Mouse (Mus musculus) MEL (cell line): ENCODE results near the gene 4930563M21Rik. TPM values are rescaled to one million over a fixed set of nuclear protein-coding genes. Genes with fewer than 3 reads are reported as not detected.
"Not testable (repeated sequence)": the region's sequence is repeated elsewhere in the genome, so short reads cannot be mapped to it uniquely, and the experiment has no call there.

Experiments
- DNase-seq: peaks from one replicate; pipeline ENCODE4 v3.0.0; 2011; ENCODE audit warnings: low read depth, low spot score
- H3K27ac ChIP-seq: 2 replicates; pipeline ENCODE4 v1.5.1; 2012; ENCODE audit warnings: low read depth, mild to moderate bottlenecking, control low read depth, low read length, moderate library complexity; ENCODE audit not compliant: control insufficient read depth
- H3K27me3 ChIP-seq, 2 experiments: fragments of 150-350 bp in 1 of 2; sonication (generic) in 1 of 2; 2 replicates each; pipeline ENCODE4 v1.6.1; 2012; ENCODE audit warnings: low read length in 2 of 2, mild to moderate bottlenecking in 2 of 2, improper control_type of control experiment in 1 of 2, moderate library complexity in 1 of 2; ENCODE audit not compliant: insufficient read depth in 2 of 2, control insufficient read depth in 1 of 2
- H3K36me3 ChIP-seq, 2 experiments: 2 replicates each; pipeline ENCODE4 v1.6.1; 2012 to 2014; ENCODE audit warnings: low read length in 2 of 2, improper control_type of control experiment in 1 of 2, inconsistent platforms in 1 of 2, mild to moderate bottlenecking in 1 of 2; ENCODE audit not compliant: insufficient read depth in 2 of 2, control insufficient read depth in 1 of 2
- H3K4me1 ChIP-seq, 2 experiments: fragments of 150-350 bp in 1 of 2; sonication (generic) in 1 of 2; 2 replicates each; pipeline ENCODE4 v1.6.1; 2012; ENCODE audit warnings: low read length in 2 of 2, improper control_type of control experiment in 1 of 2, mild to moderate bottlenecking in 1 of 2; ENCODE audit not compliant: insufficient read depth in 2 of 2, control insufficient read depth in 1 of 2
- H3K4me3 ChIP-seq, 2 experiments: fragments of 150-350 bp in 1 of 2; sonication (generic) in 1 of 2; 2 replicates each; pipeline ENCODE4 v1.5.1; 2012; ENCODE audit warnings: low read depth in 2 of 2, low read length in 2 of 2, mild to moderate bottlenecking in 2 of 2, moderate library complexity in 2 of 2, control low read depth in 1 of 2, improper control_type of control experiment in 1 of 2; ENCODE audit not compliant: control insufficient read depth in 1 of 2, insufficient read depth in 1 of 2
- H3K79me2 ChIP-seq: 2 replicates; pipeline ENCODE4 v1.6.1; 2012; ENCODE audit warnings: mild to moderate bottlenecking, low read length, moderate library complexity; ENCODE audit not compliant: control insufficient read depth, poor library complexity, insufficient read depth
- H3K9ac ChIP-seq: 2 replicates; pipeline ENCODE4 v1.6.1; 2012; ENCODE audit warnings: low read depth, mild to moderate bottlenecking, control low read depth, low read length, moderate library complexity; ENCODE audit not compliant: control insufficient read depth, poor library complexity, severe bottlenecking
- H3K9me3 ChIP-seq: fragments of 150-350 bp; sonication (generic); replicated peaks from 2 replicates; pipeline ENCODE4 v1.6.1; 2012; ENCODE audit warnings: mild to moderate bottlenecking, low read length, improper control_type of control experiment, moderate library complexity; ENCODE audit not compliant: insufficient read depth
- BHLHE40 ChIP-seq: IDR thresholded peaks from 2 replicates; pipeline ENCODE4 v1.6.1; 2012; ENCODE audit warnings: low read depth, mild to moderate bottlenecking, inconsistent platforms, low read length, improper control_type of control experiment, borderline replicate concordance
- CTCF ChIP-seq, 3 experiments: IDR thresholded peaks in 2 of 3; conservative IDR thresholded peaks in 1 of 3; 2 replicates each; pipeline ENCODE4 v1.5.1; 2011 to 2012; ENCODE audit warnings: low read length in 3 of 3, low read depth in 2 of 3, mild to moderate bottlenecking in 2 of 3, improper control_type of control experiment in 1 of 3, inconsistent platforms in 1 of 3, mixed read lengths in 1 of 3, moderate library complexity in 1 of 3; ENCODE audit not compliant: control insufficient read depth in 1 of 3, insufficient read depth in 1 of 3, poor library complexity in 1 of 3, severe bottlenecking in 1 of 3
- ELF1 ChIP-seq: IDR thresholded peaks from 2 replicates; pipeline ENCODE4 v1.6.1; 2014; ENCODE audit warnings: low read depth, mild to moderate bottlenecking, inconsistent platforms, low read length, improper control_type of control experiment, moderate library complexity
- EP300 ChIP-seq, 2 experiments: IDR thresholded peaks; 2 replicates each; pipeline ENCODE4 v1.6.1; 2011; ENCODE audit warnings: improper control_type of control experiment in 2 of 2, low read length in 2 of 2, low read depth in 1 of 2, mild to moderate bottlenecking in 1 of 2
- ETS1 ChIP-seq: IDR thresholded peaks from 2 replicates; pipeline ENCODE4 v1.6.1; 2012; ENCODE audit warnings: low read depth, mild to moderate bottlenecking, inconsistent platforms, low read length, improper control_type of control experiment, moderate library complexity
- GABPA ChIP-seq: IDR thresholded peaks from 2 replicates; pipeline ENCODE4 v1.6.1; 2012; ENCODE audit warnings: low read depth, mild to moderate bottlenecking, inconsistent platforms, low read length, improper control_type of control experiment, moderate library complexity
- HCFC1 ChIP-seq: IDR thresholded peaks from 2 replicates; pipeline ENCODE4 v1.6.1; 2012; ENCODE audit warnings: low read depth, mild to moderate bottlenecking, inconsistent platforms, low read length, improper control_type of control experiment, moderate library complexity
- JUND ChIP-seq: IDR thresholded peaks from 2 replicates; pipeline ENCODE4 v1.6.1; 2011; ENCODE audit warnings: low read depth, mild to moderate bottlenecking, improper control_type of control experiment, low read length
- MAFK ChIP-seq: IDR thresholded peaks from 2 replicates; pipeline ENCODE4 v1.6.1; 2011; ENCODE audit warnings: low read depth, mild to moderate bottlenecking, low read length, improper control_type of control experiment, borderline replicate concordance
- MAZ ChIP-seq: IDR thresholded peaks from 2 replicates; pipeline ENCODE4 v1.6.1; 2012; ENCODE audit warnings: low read depth, mild to moderate bottlenecking, inconsistent platforms, low read length, improper control_type of control experiment
- MXI1 ChIP-seq: IDR thresholded peaks from 2 replicates; pipeline ENCODE4 v1.6.1; 2011; ENCODE audit warnings: mild to moderate bottlenecking, low read depth, low read length, improper control_type of control experiment
- MYB ChIP-seq: IDR thresholded peaks from 2 replicates; pipeline ENCODE4 v1.6.1; 2011; ENCODE audit warnings: mild to moderate bottlenecking, low read depth, low read length, improper control_type of control experiment
- NRF1 ChIP-seq: IDR thresholded peaks from 2 replicates; pipeline ENCODE4 v1.6.1; 2014; ENCODE audit warnings: low read depth, mild to moderate bottlenecking, inconsistent platforms, low read length, improper control_type of control experiment, moderate library complexity; ENCODE audit not compliant: poor library complexity, insufficient read depth, severe bottlenecking
- POLR2AphosphoS5 ChIP-seq: IDR thresholded peaks from 2 replicates; pipeline ENCODE4 v1.6.1; 2012; ENCODE audit warnings: low read depth, borderline replicate concordance, mild to moderate bottlenecking, inconsistent platforms, low read length, moderate library complexity, mixed read lengths
- RAD21 ChIP-seq: IDR thresholded peaks from 2 replicates; pipeline ENCODE4 v1.6.1; 2011; ENCODE audit warnings: mild to moderate bottlenecking, low read depth, low read length, improper control_type of control experiment
- RCOR1 ChIP-seq: IDR thresholded peaks from 2 replicates; pipeline ENCODE4 v1.6.1; 2012; ENCODE audit warnings: low read depth, mild to moderate bottlenecking, inconsistent platforms, low read length, improper control_type of control experiment
- SMC3 ChIP-seq: IDR thresholded peaks from 2 replicates; pipeline ENCODE4 v1.6.1; 2011; ENCODE audit warnings: low read depth, low read length, improper control_type of control experiment
- TBP ChIP-seq: IDR thresholded peaks from 2 replicates; pipeline ENCODE4 v1.8.0; 2011; ENCODE audit warnings: low read depth, low read length, improper control_type of control experiment
- USF1 ChIP-seq: IDR thresholded peaks from 2 replicates; pipeline ENCODE4 v1.6.1; 2014; ENCODE audit warnings: low read depth, mild to moderate bottlenecking, inconsistent platforms, low read length, improper control_type of control experiment, moderate library complexity
- USF2 ChIP-seq, 2 experiments: IDR thresholded peaks; 2 replicates each; pipeline ENCODE4 v1.6.1; 2011 to 2012; ENCODE audit warnings: improper control_type of control experiment in 2 of 2, low read length in 2 of 2, borderline replicate concordance in 1 of 2, inconsistent platforms in 1 of 2, low read depth in 1 of 2, mild to moderate bottlenecking in 1 of 2; ENCODE audit not compliant: insufficient read depth in 1 of 2
- ZC3H11A ChIP-seq: IDR thresholded peaks from 2 replicates; pipeline ENCODE4 v1.6.1; 2012; ENCODE audit warnings: low read depth, mild to moderate bottlenecking, inconsistent platforms, low read length, improper control_type of control experiment
- ZKSCAN1 ChIP-seq: IDR thresholded peaks from 2 replicates; pipeline ENCODE4 v1.6.1; 2012; ENCODE audit warnings: low read depth, mild to moderate bottlenecking, inconsistent platforms, low read length, improper control_type of control experiment, moderate library complexity
- polyA plus RNA-seq, 2 experiments: library from polyadenylated mRNA; stranded (reverse) in 1 of 2; unstranded in 1 of 2; fragments of >175 nt in 1 of 2; fragments of >200 nt in 1 of 2; gene quantifications; 2 replicates each; pipeline versions ENCODE4 v1.2.1 to v1.2.4; 2012; ENCODE audit warnings: low replicate concordance in 2 of 2, low read depth in 1 of 2; ENCODE audit not compliant: insufficient read length in 2 of 2, insufficient read depth in 1 of 2, missing spikeins in 1 of 2
- total RNA-seq: library from RNA; depleted of rRNA; stranded (reverse); fragments of 300-350 nt; gene quantifications from 2 replicates; pipeline ENCODE4 v1.2.3, GENCODE M21; 2012

4930563M21Rik gene
- total and polyA plus RNA-seq, 3 experiments, result not detected

- Histone ChIP-seq H3K36me3 (no peaks in the 10 kb centered on the region), H3K9ac (no peak overlapping the region), H3K9me3 (no peaks in the 10 kb centered on the region), H3K4me3 (no peak overlapping the region), H3K79me2 (no peaks in the 10 kb centered on the region), H3K4me1 (no peaks in the 10 kb centered on the region), H3K27me3 (no peaks in the 10 kb centered on the region; a peak in 1 of 4 replicates), H3K27ac (no peak overlapping the region)
- peak; percentile 54 for DNase-seq
- TF ChIP-seq RAD21 (peak; percentile 42), HCFC1 (no peak), ZKSCAN1 (no peak), SMC3 (peak; percentile 51), EP300 (IDR thresholded peaks at IDR 0.05; ENCODE audit: low read depth in 1 of 2, low read length in 2 of 2) (no peak), USF2 (IDR thresholded peaks at IDR 0.05; ENCODE audit: borderline replicate concordance in 1 of 2, insufficient read depth in 1 of 2, low read depth in 1 of 2, low read length in 2 of 2) (no peak), ZC3H11A (peak; percentile 25), CTCF (IDR thresholded peaks at IDR 0.05 in 2 of 3, conservative IDR thresholded peaks at IDR 0.05 in 1 of 3; ENCODE audit: control insufficient read depth in 1 of 3, insufficient read depth in 1 of 3, low read depth in 2 of 3, low read length in 3 of 3, poor library complexity in 1 of 3, severe bottlenecking in 1 of 3) (peak; percentile 28 to 64 (median 61); a peak in 5 of 6 replicates), JUND (no peak), TBP (no peak), MXI1 (no peak)
Measured at GRCm38 (mm10) chr9:56024772-56025171, 14.4 kb upstream of the 4930563M21Rik start.

DNA sequence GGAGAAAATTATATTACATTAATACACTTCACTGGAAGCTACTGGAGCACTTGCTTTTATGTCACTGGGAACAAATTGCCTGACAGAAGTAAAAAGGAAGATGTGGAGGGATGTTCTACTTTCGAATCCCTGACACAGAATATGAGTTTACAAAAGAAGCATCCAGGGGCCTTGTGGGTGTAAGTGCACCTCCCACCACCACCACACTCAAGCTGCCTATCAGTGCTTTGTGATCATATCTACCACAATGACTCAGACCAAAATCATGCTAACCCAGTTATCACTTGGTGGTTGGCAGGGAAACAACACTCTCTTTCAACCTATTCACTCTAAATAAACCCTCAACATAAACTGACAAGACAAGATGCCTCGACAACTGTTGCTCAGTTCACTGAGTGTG lies 5.7 kb downstream of the 4930563M21Rik start:
- H3K9me3 ChIP-seq, H3K4me1 ChIP-seq, H3K9ac ChIP-seq, H3K4me3 ChIP-seq, H3K36me3 ChIP-seq, H3K27ac ChIP-seq, H3K27me3 ChIP-seq, H3K79me2 ChIP-seq, DNase-seq: not testable (repeated sequence)

DNA sequence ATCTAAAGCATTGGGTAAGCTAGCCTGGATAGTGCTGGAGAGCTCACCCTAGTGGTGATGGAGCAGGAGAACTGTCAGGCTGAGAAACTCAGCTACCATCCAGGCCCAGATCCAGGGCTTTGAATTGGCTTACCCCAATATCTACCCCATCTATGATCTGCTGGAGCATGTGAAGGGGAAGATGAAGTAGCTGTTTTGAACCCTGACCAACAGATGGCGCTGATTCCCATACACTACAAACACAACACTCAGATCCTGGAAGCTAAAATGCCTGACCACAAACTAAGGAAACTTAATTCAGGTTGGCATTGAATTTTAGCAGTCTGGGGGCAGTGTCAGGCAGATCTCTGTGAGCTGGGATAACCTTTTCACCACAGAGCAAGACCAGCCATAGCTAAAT lies 63.5 kb downstream of the 4930563M21Rik start:
- Histone ChIP-seq H3K4me3 (no peak overlapping the region), H3K27ac (no peak overlapping the region), H3K36me3 (no peaks in the 10 kb centered on the region), H3K79me2 (no peaks in the 10 kb centered on the region), H3K9me3 (no peaks in the 10 kb centered on the region), H3K9ac (no peak overlapping the region), H3K4me1 (no peaks in the 10 kb centered on the region), H3K27me3 (no peaks in the 10 kb centered on the region)
- peak; percentile 87 for DNase-seq
- TF ChIP-seq POLR2AphosphoS5, result no peak
- TF ChIP-seq MYB, result no peak
- no peak for TF ChIP-seq HCFC1
- TF ChIP-seq MAZ, result no peak
- no peak for TF ChIP-seq NRF1
- peak; percentile 36 for TF ChIP-seq SMC3
- no peak for TF ChIP-seq USF1
- TF ChIP-seq GABPA, result no peak
- no peak for TF ChIP-seq ETS1
- TF ChIP-seq RAD21, result peak; percentile 25
- TF ChIP-seq BHLHE40, result no peak
- no peak for TF ChIP-seq ELF1
- no peak for TF ChIP-seq USF2 (IDR thresholded peaks at IDR 0.05; ENCODE audit: borderline replicate concordance in 1 of 2, insufficient read depth in 1 of 2, low read depth in 1 of 2, low read length in 2 of 2)
- peak; percentile 17; the same call in 1 of the 2 replicates for TF ChIP-seq RCOR1
- no peak for TF ChIP-seq TBP
- 0 out of 2 replicates have a peak, but pooled peaks have one; percentile 20 for TF ChIP-seq ZC3H11A
- TF ChIP-seq CTCF (IDR thresholded peaks at IDR 0.05 in 2 of 3, conservative IDR thresholded peaks at IDR 0.05 in 1 of 3; ENCODE audit: control insufficient read depth in 1 of 3, insufficient read depth in 1 of 3, low read depth in 2 of 3, low read length in 3 of 3, poor library complexity in 1 of 3, severe bottlenecking in 1 of 3), result peak; percentile 45 to 82 (median 74)
- TF ChIP-seq EP300 (IDR thresholded peaks at IDR 0.05; ENCODE audit: low read depth in 1 of 2, low read length in 2 of 2), result no peak
- no peak for TF ChIP-seq MAFK
- TF ChIP-seq JUND, result no peak
